Mouse (Mus musculus): ENCODE data around the gene Fads6.

GRCm38 (mm10) chr11:115286201-115286993 is 11.1 kb downstream of the Fads6 start:
- TF ChIP-seq POLR2A (IDR thresholded peaks at IDR 0.05; ENCODE audit: insufficient read depth, low read depth, low read length) (no peak), CTCF (IDR thresholded peaks at IDR 0.05; ENCODE audit: insufficient read depth, low read depth, low read length) (no peak)

Data from olfactory bulb, adult 2 months (tissue).